Comparison of ENCODE assay signal across 21 mouse cellular contexts in genomic region chr11:29986257-29986656, GRCm38 (mm10). TPM values are rescaled to one million over a fixed set of nuclear protein-coding genes. Genes with fewer than 3 reads are reported as not detected.
A peak's percentile ranks its signal among the peaks of the same experiment; 100 is the strongest.
DNase-seq lines count a peak whose midpoint lies in the region; ATAC-seq and TF ChIP-seq lines count a peak whose summit lies in the region.
"Had no signal": no experiment of that assay in that cellular context is flagged by ENCODE, and none has a peak within 500 bp of the region (broad histone marks: within the 10 kb centered on the region; RNA-seq: fewer than 3 reads in every experiment).

No protein-coding gene starts in this region.

- H3K9ac ChIP-seq in MEL (ENCODE audit: control insufficient read depth, low read depth, low read length, poor library complexity, severe bottlenecking), result no peak overlapping the region
- no peak overlapping the region for H3K9ac ChIP-seq in hindbrain, postnatal 0 days (replicated peaks; ENCODE audit: low read length)
- H3K9ac ChIP-seq: embryonic facial prominence, embryonic 13.5 days; forebrain, embryonic 12.5 days; heart, embryonic 13.5 days; intestine, embryonic 15.5 days had no signal

- H3K9me3 ChIP-seq in MEL (replicated peaks; ENCODE audit: insufficient read depth, low read length), result no peaks in the 10 kb centered on the region
- H3K9me3 ChIP-seq in hindbrain, postnatal 0 days (ENCODE audit: low read length), result no peaks in the 10 kb centered on the region
- no peaks in the 10 kb centered on the region for H3K9me3 ChIP-seq in midbrain, embryonic 10.5 days (replicated peaks)
- H3K9me3 ChIP-seq: embryonic facial prominence, embryonic 13.5 days; forebrain, embryonic 12.5 days; heart, embryonic 13.5 days; intestine, embryonic 15.5 days had no signal

- H3K4me2 ChIP-seq in hindbrain, postnatal 0 days (ENCODE audit: low read depth, low read length), result no peak overlapping the region
- H3K4me2 ChIP-seq: embryonic facial prominence, embryonic 13.5 days; forebrain, embryonic 12.5 days; heart, embryonic 13.5 days; intestine, embryonic 15.5 days had no signal

- ATAC-seq in hindbrain, postnatal 0 days, result no peak
- ATAC-seq: forebrain, embryonic 16.5 days; hindbrain, embryonic 16.5 days; intestine, embryonic 15.5 days had no signal

- H3K4me1 ChIP-seq in MEL (ENCODE audit: control insufficient read depth in 1 of 2, insufficient read depth in 2 of 2, low read length in 2 of 2), result peaks cover 0 to 4% of the 10 kb centered on the region in 2 experiments; a peak in 2 of 4 replicates
- no peaks in the 10 kb centered on the region for H3K4me1 ChIP-seq in hindbrain, postnatal 0 days (ENCODE audit: insufficient read depth, low read length)
- H3K4me1 ChIP-seq in midbrain, embryonic 10.5 days, result no peaks in the 10 kb centered on the region
- H3K4me1 ChIP-seq: embryonic facial prominence, embryonic 13.5 days; forebrain, embryonic 12.5 days; heart, embryonic 13.5 days; intestine, embryonic 15.5 days had no signal

- H3K4me3 ChIP-seq in MEL (ENCODE audit: control insufficient read depth in 1 of 2, insufficient read depth in 1 of 2, low read depth in 2 of 2, low read length in 2 of 2) (no peak overlapping the region), macrophage (ENCODE audit: inconsistent target) (no peak overlapping the region)
- no peak overlapping the region for H3K4me3 ChIP-seq in hindbrain, postnatal 0 days (ENCODE audit: low read length)
- no peak overlapping the region for H3K4me3 ChIP-seq in midbrain, embryonic 10.5 days
- H3K4me3 ChIP-seq: embryonic facial prominence, embryonic 13.5 days; forebrain, embryonic 12.5 days; gastrocnemius, adult 2 months; heart, embryonic 13.5 days; intestine, embryonic 15.5 days had no signal

- H3K79me2 ChIP-seq in MEL (ENCODE audit: control insufficient read depth, insufficient read depth, low read length, poor library complexity) (no peaks in the 10 kb centered on the region), macrophage (ENCODE audit: inconsistent target) (no peaks in the 10 kb centered on the region)

- peak; percentile 10 for DNase-seq in lung, postnatal 36 days
- no peak for DNase-seq in lung, postnatal 14 days
- peak; percentile 69 for DNase-seq in MEL (ENCODE audit: low read depth, low spot score)
- DNase-seq in frontal cortex, postnatal 25 days (ENCODE audit: low spot score in 2 of 2), result no peak
- DNase-seq in hindbrain, postnatal 0 days (ENCODE audit: low spot score), result no peak
- no peak for DNase-seq in midbrain, embryonic 10.5 days (ENCODE audit: low spot score)
- DNase-seq: adrenal gland, adult 8-10 months; cerebellum, adult 11-12 months; cerebellum, adult 9-10 months; cerebellum, postnatal 25 days; gastrocnemius, adult 2 months; gastrocnemius, postnatal 25 days; heart, adult 11 months; heart, postnatal 36 days had no signal

- WGBS in macrophage (ENCODE audit: missing documents), result 44% methylated on average over 2 of the region's 2 CpGs
- 79% methylated on average over 2 of the region's 2 CpGs for WGBS in hindbrain, postnatal 0 days
- WGBS in midbrain, embryonic 10.5 days, result 75% methylated on average over 2 of the region's 2 CpGs

- TF ChIP-seq POLR2A in MEL (IDR thresholded peaks at IDR 0.05; ENCODE audit: control insufficient read depth in 1 of 2, insufficient read depth in 1 of 2, low read depth in 1 of 2, low read length in 2 of 2, poor library complexity in 1 of 2), result no peak

- no peak for TF ChIP-seq RAD21 in MEL (IDR thresholded peaks at IDR 0.05; ENCODE audit: low read depth, low read length)

- TF ChIP-seq CTCF in MEL (IDR thresholded peaks at IDR 0.05 in 2 of 3, conservative IDR thresholded peaks at IDR 0.05 in 1 of 3; ENCODE audit: control insufficient read depth in 1 of 3, insufficient read depth in 1 of 3, low read depth in 2 of 3, low read length in 3 of 3, poor library complexity in 1 of 3, severe bottlenecking in 1 of 3), result no peak
- TF ChIP-seq CTCF in hindbrain, postnatal 0 days (IDR thresholded peaks at IDR 0.05; ENCODE audit: low read depth), result no peak

- H3K27ac ChIP-seq in MEL (ENCODE audit: control insufficient read depth, low read depth, low read length), result no peak overlapping the region
- peak overlapping the region; percentile 5; the same call in 1 of the 2 replicates for H3K27ac ChIP-seq in macrophage
- H3K27ac ChIP-seq in hindbrain, postnatal 0 days, result no peak overlapping the region
- H3K27ac ChIP-seq in midbrain, embryonic 10.5 days (replicated peaks), result no peak overlapping the region
- H3K27ac ChIP-seq: embryonic facial prominence, embryonic 13.5 days; forebrain, embryonic 12.5 days; gastrocnemius, adult 2 months; heart, embryonic 13.5 days; intestine, embryonic 15.5 days had no signal

- H3K36me3 ChIP-seq in MEL (ENCODE audit: control insufficient read depth in 1 of 2, insufficient read depth in 2 of 2, low read length in 2 of 2) (peaks cover 0 to 3% of the 10 kb centered on the region in 2 experiments; a peak in 2 of 4 replicates), macrophage (ENCODE audit: inconsistent target) (no peaks in the 10 kb centered on the region)
- no peaks in the 10 kb centered on the region for H3K36me3 ChIP-seq in hindbrain, postnatal 0 days (ENCODE audit: insufficient read depth, low read length)
- no peaks in the 10 kb centered on the region for H3K36me3 ChIP-seq in midbrain, embryonic 10.5 days
- H3K36me3 ChIP-seq: embryonic facial prominence, embryonic 13.5 days; forebrain, embryonic 12.5 days; heart, embryonic 13.5 days; intestine, embryonic 15.5 days had no signal

- no peaks in the 10 kb centered on the region for H3K27me3 ChIP-seq in MEL (ENCODE audit: control insufficient read depth in 1 of 2, insufficient read depth in 2 of 2, low read length in 2 of 2)
- H3K27me3 ChIP-seq in hindbrain, postnatal 0 days (ENCODE audit: insufficient read depth, low read length), result no peaks in the 10 kb centered on the region
- H3K27me3 ChIP-seq in midbrain, embryonic 10.5 days (ENCODE audit: low read depth, poor library complexity, severe bottlenecking), result no peaks in the 10 kb centered on the region
- H3K27me3 ChIP-seq: embryonic facial prominence, embryonic 13.5 days; forebrain, embryonic 12.5 days; heart, embryonic 13.5 days; intestine, embryonic 15.5 days had no signal

- TF ChIP-seq EP300 in MEL (IDR thresholded peaks at IDR 0.05; ENCODE audit: low read depth in 1 of 2, low read length in 2 of 2), result peak in 1 of 2 experiments; percentile 56; a peak in 1 of 4 replicates

TF ChIP-seq in MEL, 35 proteins besides CTCF, POLR2A, EP300 and RAD21:
- no peak for TF ChIP-seq USF2 (IDR thresholded peaks at IDR 0.05; ENCODE audit: borderline replicate concordance in 1 of 2, insufficient read depth in 1 of 2, low read depth in 1 of 2, low read length in 2 of 2)
- TF ChIP-seq HCFC1 (IDR thresholded peaks at IDR 0.05; ENCODE audit: low read depth, low read length), result no peak
- TF ChIP-seq MYB (IDR thresholded peaks at IDR 0.05; ENCODE audit: low read depth, low read length), result no peak
- no peak for TF ChIP-seq TBP (IDR thresholded peaks at IDR 0.05; ENCODE audit: low read depth, low read length)
- TF ChIP-seq RCOR1 (IDR thresholded peaks at IDR 0.05; ENCODE audit: low read depth, low read length), result peak; percentile 34; the same call in 1 of the 2 replicates
- peak; percentile 20; the same call in 1 of the 2 replicates for TF ChIP-seq GATA1 (IDR thresholded peaks at IDR 0.05; ENCODE audit: low read depth, low read length)
- TF ChIP-seq UBTF (IDR thresholded peaks at IDR 0.05; ENCODE audit: borderline replicate concordance, insufficient read depth, low read depth, low read length), result no peak
- no peak for TF ChIP-seq BHLHE40 (IDR thresholded peaks at IDR 0.05; ENCODE audit: borderline replicate concordance, low read depth, low read length)

RNA-seq across cellular contexts. Expression of gene Eml6, which starts 39.6 kb away (rescaled TPM):
- 2.5 and 2.7 TPM in 2 replicates for total RNA-seq in MEL (2012; rRNA removed)
- polyA plus RNA-seq in MEL (2012; ENCODE audit: insufficient read depth in 1 of 2, insufficient read length in 2 of 2, low read depth in 1 of 2, low replicate concordance in 2 of 2, missing spikeins in 1 of 2) (1 to 10 TPM in 1 of 2 experiments, not detected in 1; 2.8 TPM), macrophage (2018) (0.58 to 1.0 TPM (median 0.87 TPM) in 3 replicates)
- 10 to 100 TPM in 4 of 26 experiments, 1 to 10 TPM in 22; 2.0 to 14.0 (median 8.1) TPM for total RNA-seq in macrophage (2018; cell fraction: chromatin; rRNA removed)
- total RNA-seq in macrophage (2018; cell fraction: cytosol; rRNA removed), result 1 to 10 TPM in 20 of 26 experiments, under 1 TPM in 6; 0.72 to 1.8 (median 1.2) TPM
- total RNA-seq in macrophage (2018; cell fraction: nucleus; rRNA removed), result 1 to 10 TPM; 2.0 to 5.9 (median 4.0) TPM
- total RNA-seq in hindbrain, postnatal 0 days (2014; rRNA removed), result 17.9 and 18.0 TPM in 2 replicates
- polyA plus RNA-seq in hindbrain, postnatal 0 days (2015; fragmentation: Nextera tagmentation; extraction: Ambion mirVana), result 4.3 and 4.6 TPM in 2 replicates
- polyA plus RNA-seq in midbrain, embryonic 10.5 days (2016; fragmentation: Nextera tagmentation; extraction: Ambion mirVana), result 0.48 and 0.89 TPM in 2 replicates

Comparison
In these comparisons a context has a peak if more than half of its experiments do, and no peak if none do; other contexts are left out.
1. DNase-seq: peak in lung, postnatal 36 days (single experiment) and MEL (single experiment); none in lung, postnatal 14 days (single experiment), frontal cortex, postnatal 25 days (0 of 2), hindbrain, postnatal 0 days (single experiment) and midbrain, embryonic 10.5 days (single experiment).